Mouse (Mus musculus) skeletal muscle tissue, adult 2 months (tissue): ENCODE results near the gene Erbb4.

Experiments used
- DNase-seq: peaks from one replicate; pipeline ENCODE4 v3.0.0-alpha.2; 2012; ENCODE audit warnings: low read depth, low spot score

Erbb4 gene

GRCm38 (mm10) chr1:68105834-68106542 is 1001.9 kb downstream of the Erbb4 start:
- DNase-seq, result no peak

DNA sequence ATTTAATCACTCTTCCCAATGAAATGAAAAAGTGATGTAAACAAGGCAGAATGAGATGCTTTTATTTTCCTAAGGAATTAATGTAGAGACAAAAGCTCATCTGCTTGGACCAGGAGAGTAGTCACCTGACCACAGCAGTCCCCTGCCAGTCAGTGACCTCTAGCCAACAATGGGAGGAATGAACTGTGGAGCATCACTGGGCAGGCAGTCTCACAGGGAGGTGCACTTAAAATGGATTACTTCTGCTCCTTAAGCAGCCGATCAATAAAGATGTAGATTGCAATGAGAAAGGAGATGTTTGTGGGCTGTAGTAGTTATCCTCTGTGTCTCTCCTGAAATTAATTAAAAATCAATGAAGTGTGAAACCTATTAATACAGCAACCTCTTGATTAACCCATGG is 1018.2 kb downstream of the Erbb4 start:
- DNase-seq, result no peak

GRCm38 (mm10) chr1:68056494-68056893 is 1051.4 kb downstream of the Erbb4 start:
- no peak for DNase-seq

DNA sequence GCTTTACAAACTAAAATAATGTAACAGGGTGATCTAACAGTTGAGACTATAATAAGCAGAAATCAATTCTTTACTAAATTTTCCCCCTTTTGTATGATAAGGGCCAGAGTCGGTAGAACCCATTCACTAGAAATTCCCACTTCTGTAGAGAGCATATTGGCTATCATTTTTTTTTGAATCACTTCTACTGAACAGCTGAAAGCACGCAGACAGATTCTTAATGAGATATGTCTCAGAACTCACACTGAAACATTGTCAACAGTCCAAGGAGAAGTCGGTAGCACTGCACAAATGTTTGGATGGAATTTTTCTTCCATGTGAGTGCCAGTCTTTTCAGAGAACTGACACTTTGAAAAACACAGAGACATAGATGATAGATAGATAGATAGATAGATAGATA is 1053.1 kb downstream of the Erbb4 start:
- DNase-seq, result no peak

DNA sequence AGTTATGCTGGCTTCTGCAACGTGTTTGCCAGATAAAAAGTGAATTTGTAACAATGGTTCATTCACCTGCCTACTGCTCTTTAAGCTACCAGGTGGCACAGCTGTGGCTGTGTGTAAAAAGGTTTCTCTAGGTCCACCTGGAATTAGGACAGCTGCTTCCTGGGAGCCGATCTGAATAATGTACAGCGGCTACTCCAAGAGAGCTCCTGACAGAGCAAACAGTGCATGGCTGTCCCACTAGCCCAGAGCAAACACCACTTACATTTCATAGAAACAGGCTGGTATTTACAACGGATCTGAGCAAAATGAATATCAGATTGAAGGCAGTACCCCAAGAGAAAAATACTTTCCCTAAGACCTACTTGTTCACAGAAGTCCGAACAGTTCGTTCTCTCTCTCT is 1058.0 kb downstream of the Erbb4 start:
- no peak for DNase-seq

DNA sequence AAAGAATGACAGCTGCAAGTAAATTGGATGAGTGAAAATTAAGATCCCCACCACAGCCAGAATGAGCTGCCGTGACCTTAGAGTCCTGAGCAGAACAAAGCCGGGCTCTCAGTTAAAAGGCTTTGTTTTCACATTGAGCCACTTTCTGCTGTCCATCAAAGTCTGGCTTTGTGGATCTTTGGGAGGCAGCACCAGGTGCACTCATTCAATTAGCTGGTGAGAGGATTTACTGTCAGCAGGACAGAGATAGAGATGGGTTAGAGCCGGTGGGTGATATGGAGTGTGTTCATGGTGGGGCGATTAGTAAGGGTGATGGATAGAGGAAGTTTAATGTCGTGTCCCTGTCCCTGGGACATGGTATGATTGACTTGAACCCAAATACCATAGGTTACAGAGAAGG is 1060.7 kb downstream of the Erbb4 start:
- no peak for DNase-seq

DNA sequence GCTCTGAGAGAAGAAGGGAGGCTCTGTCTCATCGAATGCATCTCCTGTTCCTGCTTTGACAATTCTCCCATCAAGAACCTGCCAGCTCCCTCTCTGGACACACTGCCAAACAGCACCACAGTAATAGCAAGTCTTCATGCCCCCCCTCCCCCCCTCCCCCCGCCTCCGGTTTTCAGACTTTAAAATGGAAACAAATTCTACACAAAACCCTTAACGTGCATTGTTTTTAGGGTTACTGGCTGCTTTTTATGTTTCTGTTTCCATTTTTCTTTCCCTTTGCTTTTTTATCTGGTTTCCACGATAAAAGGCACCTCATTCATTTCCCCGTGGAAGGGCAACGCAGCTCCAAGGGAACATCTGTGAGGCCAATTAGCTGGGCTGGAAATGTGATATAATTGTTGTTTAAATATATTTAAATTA is 1061.3 kb downstream of the Erbb4 start:
- no peak for DNase-seq

GRCm38 (mm10) chr1:68024086-68024940 is 1083.5 kb downstream of the Erbb4 start:
- DNase-seq, result no peak

DNA sequence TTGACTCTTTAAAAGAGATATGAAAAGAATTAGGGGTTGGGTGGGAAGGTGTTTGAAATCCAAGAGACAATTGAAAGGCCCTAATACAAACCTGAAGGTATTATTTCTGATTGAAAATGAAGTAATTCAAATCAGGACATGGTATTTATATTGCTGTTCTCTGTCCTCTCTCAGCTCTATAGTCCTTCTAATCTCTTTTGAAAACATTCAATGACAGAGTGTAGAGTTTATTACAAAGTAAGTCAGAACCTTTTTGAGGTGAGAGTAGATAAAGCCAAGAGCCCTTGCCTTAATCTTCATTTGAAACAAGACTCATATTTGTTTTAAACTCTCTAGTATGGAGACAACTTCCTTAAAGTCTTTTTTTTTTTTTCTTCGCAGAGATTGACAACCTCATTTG is 1087.8 kb downstream of the Erbb4 start:
- no peak for DNase-seq

- DNase-seq, result no peak
Observed at GRCm38 (mm10) chr1:68019618-68020017, 1088.2 kb downstream of the Erbb4 start.
